Mouse (Mus musculus) WW6 (cell line): ENCODE data around the gene Scrg1.
"Not testable (repeated sequence)": the region's sequence is repeated elsewhere in the genome, so short reads cannot be mapped to it uniquely, and the experiment has no call there.

Experiments
- DNase-seq: peaks from one replicate; pipeline ENCODE4 v3.0.0-alpha.2; 2013; ENCODE audit warnings: low read depth, low spot score

Gene Scrg1

DNA sequence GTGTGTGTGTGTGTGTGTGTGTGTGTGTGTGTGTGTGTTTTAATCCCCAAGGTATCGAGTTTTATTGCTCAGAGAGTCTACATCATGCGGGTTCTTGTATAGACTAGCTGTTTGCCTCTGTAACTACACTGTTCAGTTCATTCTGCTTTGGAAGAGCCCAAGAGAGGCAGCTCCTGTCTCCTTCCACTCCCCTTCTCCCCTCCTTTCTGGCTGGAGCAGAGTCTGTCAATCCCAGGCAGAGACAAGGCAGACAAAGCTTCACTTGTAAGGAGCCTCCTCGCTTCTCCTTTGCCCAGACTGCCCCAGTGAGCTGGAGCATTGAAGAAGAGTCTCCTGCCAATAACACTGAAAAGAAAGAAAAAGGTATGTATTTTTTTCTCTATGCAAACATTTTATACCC, at the start of gene Scrg1:
Scrg1 (plus strand) TSS at position 159 of the 400 bp plus-strand sequence.
- DNase-seq: no peak

DNA sequence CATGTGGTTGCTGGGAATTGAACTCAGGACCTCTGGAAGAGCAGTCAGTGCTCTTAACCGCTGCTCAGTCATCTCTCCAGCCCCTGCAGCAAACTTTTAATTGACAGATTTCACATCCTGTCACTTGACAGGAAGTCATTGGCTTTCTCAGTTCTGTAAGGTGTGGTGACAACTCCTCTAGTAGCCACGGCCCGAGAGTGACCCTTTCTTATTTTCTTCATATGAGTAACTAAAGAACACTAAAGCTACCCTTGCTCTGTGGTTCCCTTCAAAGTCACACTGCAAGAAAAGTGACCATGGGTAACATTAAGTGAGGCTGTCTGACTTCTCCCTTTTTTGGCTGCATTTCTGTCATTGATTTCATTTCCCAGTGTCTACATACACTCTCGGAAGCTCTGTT, 49.4 kb upstream of the Scrg1 start:
- DNase-seq: no peak

DNA sequence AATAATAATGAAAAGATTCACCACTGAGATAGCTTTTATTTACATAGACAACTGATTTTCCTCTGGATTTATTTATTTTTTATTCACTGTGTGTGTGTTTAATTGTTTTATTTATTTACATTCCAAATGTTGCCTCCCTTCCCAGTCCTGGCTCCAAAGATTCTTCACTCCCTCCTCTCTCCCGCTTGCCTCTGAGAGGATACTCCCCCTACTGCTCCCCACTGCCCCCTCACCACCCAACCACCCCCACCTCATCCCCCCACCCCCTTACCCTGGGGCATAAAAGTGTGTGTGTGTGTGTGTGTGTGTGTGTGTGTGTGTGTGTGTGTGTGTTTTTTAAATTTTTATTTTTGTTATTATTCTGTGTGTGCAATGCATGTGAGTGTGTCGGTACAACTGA, 46.4 kb upstream of the Scrg1 start:
- no peak for DNase-seq

DNA sequence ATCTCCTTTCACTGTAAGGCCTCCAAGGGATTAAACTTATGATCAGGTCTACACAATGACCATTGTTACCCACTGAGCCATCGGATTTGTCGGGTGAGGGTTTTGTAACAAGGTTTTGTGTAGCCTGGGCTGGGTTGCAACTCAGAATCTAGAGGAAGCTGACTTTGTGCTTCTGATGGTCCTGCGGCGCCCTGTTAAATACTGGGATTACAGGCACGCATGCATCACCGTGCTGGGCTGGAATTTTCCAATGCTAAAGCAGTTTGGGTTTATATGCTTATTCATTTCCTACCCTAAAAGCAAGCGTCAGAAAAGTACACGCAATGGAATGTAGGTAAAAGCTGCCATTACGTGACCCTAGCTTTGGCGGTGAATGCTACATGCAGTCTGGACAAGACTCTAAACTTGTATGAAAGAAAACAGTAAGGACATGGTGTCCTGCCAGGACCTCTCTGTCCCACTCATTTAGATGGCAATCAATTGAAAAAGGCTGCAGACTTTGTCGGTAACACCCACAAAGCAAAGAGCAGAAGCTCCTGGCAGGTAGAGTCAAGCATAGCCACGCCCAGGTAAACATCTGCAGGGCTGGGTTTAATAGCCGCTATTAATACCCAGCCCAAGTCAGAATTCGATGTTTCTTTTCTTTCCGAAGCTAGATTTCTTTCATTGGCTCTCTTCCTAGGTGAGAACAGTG, 45.8 kb upstream of the Scrg1 start:
- no peak for DNase-seq

DNA sequence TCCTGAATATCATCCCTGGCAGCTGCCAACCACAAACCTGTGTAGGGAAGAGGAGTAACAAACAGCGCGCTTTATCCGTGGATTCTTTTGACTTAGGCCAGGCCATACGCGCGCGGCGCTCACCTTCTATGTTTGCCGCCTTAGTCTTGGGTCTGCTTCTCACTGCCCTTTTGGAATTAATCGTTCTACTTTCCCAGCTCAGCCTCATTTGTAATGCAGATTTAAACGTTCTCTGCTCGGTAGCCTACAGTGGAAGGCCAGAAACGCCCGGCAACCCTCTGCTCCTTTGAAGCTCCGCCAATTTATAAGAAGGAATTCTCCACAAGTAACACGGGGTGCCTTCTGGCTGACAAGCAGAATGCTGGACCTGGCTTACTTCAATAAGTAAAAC, 45.3 kb upstream of the Scrg1 start:
- peak; percentile 84 for DNase-seq

DNA sequence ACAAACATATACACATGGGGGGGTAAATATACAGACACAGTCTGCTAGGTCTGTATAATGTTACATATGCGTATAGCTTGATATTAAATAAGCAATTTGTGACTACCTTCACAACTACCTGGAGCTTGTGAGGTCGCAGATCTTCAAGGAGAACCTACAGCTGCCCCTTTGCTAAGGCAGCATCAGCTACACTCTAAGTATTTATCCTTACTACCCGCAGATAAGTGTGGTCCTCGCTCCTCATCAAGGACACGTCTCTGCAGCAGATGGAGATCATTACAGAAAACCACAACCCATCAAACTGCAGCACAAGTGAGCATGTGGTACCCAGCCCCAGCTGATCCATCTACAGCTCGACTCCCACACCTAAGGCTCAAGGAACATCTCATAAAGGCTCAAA, 44.4 kb upstream of the Scrg1 start:
- no peak for DNase-seq

DNA sequence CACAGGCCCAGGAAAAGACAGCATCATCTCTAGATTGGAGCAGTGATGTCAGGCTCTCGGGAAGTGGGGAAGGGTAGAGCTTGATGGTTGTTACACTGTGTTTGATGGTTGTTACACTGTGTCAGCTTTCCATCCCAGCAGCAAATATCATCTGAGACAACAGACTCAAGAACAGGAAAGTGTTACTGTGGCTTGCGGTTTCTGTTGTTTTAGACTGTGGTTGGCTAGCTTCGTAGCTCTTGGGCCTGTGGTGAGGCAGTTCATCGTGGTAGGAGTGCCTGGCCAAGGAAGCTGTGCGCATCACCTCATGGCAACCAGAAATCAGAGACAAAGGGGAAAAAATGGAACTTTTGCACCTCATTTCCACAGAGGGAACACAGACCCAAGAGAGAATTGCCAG, 38.9 kb upstream of the Scrg1 start:
- no peak for DNase-seq

DNA sequence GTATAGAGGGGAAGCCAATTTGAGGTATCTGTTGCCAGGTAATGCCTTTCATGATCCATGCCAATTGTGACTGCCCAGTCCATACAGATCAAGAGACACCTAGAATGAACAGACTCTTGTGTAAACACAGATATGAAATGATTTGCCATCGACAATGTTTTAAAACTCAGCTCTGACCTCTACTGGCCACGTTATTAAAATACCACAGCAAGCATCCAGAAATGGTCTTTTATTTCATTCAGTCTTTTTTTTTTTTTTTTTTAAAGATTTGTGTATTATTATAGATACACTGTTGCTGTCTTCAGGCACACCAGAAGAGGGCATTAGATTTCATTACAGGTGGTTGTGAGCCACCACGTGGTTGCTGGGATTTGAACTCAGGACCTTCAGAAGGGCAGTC, 29.6 kb upstream of the Scrg1 start:
- DNase-seq: no peak

DNA sequence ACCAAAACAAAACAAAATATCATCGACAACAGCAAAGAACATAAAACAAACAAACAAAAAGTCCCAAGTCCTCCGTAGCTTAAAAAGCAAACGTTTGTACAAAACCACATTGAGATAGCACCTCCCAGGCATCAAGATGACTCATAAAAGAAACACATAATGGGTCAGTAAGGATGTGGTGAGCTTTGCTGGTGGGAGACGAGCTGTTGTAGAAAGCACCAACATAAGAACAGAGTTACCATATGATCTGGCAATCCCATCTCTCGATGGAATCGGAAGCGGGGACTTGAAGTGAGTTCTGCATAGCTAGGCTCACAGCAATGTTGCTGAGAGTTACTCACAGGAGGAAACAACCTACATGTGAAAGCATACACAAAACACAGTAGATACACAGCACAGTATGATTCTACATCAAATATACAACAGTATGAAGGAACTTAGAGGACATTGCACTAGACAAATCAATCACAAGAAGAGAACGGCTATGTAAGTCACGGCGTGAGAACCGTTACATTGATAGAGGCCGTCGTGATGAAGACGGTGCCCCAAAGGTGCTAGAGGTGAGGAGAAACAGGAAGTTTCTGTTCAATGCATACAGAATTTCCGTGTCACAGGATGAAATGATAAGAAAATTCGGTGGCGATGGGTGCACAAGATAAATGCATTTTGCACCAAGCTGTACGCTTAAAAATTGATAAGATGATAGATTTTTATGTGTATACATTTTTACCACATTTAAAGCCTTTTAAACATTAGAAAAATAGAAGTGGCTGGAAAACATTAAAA, 27.9 kb upstream of the Scrg1 start:
- DNase-seq: no peak

DNA sequence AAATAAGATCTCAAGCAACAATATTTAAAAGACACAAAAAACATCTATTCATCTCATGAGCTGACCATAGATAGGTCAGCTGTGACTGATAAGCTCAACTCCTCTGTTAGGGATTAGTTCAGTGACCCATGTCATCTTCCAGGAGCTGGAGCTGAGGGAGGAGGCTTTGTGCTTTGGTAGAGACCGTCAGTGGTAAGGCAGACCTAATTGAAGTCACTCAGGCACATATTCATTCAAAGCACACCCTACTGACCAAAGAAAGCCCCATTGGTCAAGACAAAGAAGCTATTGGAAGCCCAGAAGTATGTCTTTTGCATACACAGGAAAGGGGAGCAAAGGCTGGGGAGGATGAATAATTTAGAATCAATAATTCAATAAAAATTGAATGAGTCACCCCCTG, 27.2 kb upstream of the Scrg1 start:
- DNase-seq: no peak

DNA sequence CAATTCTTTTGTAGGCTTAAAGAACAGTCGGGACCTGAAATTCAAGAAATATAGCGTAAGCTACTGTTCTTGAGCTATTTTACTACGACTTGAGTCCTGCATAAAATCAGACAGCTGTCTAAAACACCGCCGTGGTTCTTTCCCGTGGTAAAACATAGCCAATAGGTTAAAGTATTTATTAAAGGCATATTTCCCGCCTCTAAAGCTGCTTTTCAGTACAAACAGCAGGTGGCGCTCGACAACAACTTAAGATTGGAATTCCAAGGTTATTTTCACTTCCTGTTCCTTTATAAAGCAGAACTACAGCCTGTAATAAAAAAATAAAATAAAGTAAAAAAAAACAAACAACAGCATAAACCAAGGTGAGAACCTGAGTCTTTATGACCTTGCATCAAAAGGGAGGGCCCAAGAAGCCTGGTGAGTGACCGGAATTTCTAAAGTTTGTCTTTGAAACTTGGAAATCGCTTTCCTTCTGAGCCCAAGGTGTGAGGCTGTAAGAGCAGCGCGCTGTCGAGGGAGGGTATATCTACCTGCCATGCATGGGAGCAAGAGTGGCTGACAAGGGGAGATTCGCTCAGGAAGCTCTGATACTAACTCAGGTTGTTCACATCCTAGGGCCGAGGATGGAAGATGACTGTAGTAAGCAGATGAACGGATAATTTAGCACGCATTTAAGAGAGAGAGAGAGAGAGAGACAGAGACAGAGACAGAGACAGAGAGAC, 26.4 kb upstream of the Scrg1 start:
- no peak for DNase-seq

DNA sequence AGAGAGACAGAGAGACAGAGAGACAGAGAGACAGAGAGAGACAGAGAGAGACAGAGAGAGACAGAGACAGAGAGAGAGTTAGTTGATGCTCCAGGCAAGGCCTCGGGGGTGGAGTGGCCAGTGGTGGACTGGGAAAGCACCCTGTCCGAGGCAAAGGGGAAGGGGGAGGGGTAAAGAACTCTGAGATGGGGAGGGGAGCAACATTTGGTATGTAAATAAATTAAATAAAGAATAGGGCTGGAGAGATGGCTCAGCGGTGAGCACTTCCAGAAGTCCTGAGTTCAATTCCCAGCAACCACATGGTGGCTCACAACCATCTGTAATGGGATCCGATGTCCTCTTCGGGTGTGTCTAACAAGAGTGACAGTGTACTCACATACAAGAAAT, 25.8 kb upstream of the Scrg1 start:
- DNase-seq: not testable (repeated sequence)

DNA sequence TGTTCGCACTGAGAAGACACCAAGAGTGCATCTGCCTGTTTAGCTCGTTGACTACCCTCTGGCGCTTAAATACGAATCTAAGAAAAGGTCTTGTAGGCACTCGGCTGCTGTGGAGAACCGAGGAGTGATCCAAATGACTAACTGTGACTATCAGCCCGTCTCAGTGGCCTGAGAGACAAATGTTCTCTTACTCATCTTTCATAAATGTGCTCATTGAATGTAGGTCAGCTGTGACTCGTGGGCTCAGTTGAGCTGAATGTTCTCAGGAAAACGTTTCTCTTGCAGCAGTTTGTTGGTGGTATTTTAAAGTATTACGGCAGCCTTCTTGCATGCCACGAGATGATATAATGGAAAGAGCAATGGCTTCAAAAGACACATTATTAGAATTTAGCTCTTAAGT, 24.8 kb upstream of the Scrg1 start:
- DNase-seq: no peak

DNA sequence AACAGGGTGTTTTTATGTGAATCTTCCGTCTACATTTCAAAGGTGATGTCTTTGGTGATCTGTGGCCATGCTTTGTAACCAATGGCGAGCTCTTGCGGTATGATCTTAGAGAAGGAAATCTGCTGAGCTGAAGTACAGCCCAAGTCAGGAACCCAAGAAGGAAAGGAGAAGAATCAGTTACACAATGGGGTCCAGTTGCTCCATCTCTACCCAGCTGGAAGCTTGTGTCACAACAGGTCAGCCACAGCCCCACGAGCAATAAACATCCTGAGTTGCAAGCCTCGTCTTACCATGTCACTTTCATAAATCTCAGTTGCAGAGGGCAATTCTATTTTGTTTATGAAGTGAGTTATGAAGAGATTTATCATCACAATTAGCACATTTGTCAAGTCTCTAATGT, 22.9 kb upstream of the Scrg1 start:
- DNase-seq: no peak

DNA sequence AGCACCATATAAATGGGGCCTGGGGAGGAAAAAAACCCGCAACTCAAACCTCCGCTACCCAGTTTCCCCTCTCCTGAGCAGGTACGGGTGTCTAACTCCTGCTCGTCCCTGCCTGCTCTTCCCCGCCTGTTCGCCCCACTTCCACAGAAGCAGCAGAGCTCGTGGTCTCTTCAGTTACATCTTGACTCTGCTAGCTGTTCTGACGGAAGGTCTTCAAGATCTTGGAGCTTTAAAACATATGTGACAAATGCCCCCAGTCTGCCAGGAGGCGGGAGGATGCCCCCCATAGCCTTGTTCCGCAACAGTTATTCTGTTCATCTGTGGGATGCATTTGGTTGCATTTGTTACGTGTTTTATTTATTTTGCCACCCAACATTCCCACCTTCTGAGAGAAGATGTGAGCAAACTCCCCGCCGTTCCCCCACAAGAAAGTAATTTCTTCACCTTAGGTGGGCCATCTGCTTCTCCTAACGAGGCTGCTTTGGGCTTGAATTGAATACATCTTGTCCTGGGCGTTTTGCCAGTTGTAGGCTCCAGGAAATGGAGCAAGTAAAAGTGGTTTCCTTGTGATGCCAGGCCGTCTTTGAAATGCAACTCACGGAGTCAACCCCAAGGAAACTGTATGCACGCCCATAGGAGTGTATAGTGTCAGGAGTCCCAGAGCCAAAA, 19.8 kb upstream of the Scrg1 start:
- no peak for DNase-seq

DNA sequence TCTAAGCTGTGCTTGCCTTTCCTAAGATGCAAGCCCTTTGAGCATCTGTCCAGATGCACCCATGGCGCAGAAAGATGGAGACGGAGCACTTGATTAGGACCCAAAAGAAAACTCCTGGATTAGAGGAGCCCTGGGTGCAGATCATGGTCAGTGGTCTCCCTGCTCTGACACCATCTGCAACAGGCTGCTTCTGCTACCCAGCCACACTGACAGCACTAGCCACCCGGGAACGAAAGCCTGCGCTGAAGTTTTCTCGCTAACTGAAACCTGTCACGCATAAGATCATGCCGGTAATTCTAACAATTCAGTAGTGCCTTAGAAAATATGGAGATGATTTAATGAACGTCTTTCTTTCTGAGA, 19.3 kb upstream of the Scrg1 start:
- no peak for DNase-seq

DNA sequence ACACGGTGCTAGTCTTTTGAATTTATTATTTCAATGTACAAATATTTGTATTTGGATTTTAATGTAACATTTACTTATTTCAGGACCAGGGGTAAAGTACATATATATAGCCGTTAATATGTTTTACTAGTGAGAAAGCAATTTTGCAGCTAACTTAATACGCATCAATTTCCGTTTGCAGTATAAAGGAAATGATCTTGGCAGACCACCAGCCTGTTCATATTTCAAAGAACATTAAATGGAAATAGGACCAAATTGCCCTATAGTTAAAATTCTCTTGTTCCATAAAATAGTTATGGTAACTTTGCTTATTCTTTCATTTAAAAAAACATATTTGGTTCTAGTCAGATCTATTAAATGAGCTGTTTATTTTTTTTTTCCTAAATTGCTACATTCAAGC, 14.6 kb upstream of the Scrg1 start:
- DNase-seq: no peak

DNA sequence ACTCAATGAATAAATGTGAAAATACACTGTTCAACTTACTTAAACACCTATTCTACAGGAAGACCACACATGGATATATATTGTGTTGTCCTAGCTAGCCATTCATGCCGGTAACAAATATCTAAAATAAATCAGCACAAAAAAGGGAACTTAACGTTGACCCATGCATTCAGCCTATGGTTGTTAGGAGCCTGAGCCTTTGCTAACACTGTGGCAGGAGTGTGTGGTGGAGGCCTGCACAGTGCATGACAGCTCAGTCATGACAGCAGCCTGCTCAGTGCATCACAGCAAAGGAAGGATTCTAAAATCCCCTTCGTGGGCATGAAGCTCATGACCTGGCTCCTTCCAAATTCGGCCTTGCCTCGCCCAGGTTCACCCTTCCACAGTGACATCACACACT, 14.2 kb upstream of the Scrg1 start:
- no peak for DNase-seq

DNA sequence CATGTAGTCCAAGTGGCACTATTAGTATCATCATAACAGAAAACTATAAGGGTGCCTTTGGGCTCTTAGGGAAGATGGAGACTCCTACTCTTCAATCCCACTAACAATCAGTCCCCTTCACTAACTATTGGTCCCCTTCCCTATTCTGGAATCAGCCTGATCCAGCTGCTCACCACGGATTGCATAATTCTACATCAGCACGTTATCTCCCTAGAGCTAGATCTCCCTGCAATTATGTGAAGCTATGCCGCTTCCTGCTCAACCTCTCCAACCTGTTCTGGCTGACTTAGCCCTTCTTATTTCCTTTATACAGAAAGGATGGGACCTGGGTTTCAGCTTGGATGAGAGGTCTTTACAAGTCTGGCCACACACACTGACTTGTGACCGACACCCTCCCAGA, 12.4 kb upstream of the Scrg1 start:
- DNase-seq: no peak

DNA sequence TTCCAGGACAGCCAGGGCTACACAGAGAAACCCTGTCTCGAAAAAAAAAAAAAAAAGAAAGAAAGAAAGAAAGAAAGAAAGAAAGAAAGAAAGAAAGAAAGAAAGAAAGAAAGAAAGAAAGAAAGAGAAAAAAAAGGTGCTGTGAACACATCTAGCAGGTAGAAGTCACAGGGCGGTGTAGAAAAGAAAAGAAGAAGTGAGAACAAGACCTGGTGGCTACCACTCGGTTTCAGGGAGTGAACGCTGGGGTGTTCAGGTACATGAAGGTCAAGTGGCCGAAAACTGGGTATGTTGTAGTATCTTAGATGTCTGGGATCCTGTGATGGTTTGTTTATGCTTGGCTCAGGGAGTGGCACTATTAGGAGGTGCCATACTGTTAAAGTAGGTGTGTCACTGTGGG, 9.8 kb upstream of the Scrg1 start:
- not testable (repeated sequence) for DNase-seq

DNA sequence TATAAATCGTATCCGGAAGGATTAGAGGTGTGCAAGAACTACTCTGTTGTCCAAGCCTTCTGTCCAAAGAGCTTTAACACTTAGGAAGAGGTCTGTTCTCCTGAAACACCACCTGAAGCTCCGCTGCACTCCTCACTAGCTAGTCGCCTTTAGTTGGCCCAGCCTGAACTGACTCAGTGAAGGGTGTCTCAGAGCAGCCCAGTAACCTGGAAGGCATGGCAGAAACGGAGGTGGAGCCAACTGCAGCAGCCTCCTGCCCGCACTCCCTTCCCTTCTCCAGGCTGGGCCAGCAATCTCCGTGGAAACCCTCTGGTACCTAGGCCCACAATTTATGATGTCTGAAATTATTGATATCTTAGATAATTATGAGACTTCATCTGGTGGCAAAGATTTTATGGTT, 5.0 kb upstream of the Scrg1 start:
- no peak for DNase-seq

DNA sequence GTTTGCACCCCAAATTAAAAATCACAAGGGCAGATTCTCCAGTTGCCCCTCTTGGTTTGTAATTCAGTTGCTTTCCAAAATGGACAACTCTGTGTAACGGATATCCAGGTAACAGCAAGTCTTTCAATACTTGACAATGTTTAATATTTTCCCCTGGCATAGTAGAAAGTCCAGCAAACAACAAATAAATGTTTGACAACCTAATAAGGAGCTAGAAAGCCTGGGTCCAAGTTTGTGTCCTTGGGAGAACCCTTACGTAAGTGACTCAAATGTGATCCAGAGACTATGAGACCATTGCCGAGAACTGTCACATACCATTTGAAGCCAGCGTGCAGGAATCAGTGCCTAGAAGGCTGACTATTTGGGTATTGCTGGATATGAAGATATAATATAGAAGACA, 3.8 kb upstream of the Scrg1 start:
- no peak for DNase-seq
